Comparison of ENCODE assay signal across 15 mouse cellular contexts in the genomic region with DNA sequence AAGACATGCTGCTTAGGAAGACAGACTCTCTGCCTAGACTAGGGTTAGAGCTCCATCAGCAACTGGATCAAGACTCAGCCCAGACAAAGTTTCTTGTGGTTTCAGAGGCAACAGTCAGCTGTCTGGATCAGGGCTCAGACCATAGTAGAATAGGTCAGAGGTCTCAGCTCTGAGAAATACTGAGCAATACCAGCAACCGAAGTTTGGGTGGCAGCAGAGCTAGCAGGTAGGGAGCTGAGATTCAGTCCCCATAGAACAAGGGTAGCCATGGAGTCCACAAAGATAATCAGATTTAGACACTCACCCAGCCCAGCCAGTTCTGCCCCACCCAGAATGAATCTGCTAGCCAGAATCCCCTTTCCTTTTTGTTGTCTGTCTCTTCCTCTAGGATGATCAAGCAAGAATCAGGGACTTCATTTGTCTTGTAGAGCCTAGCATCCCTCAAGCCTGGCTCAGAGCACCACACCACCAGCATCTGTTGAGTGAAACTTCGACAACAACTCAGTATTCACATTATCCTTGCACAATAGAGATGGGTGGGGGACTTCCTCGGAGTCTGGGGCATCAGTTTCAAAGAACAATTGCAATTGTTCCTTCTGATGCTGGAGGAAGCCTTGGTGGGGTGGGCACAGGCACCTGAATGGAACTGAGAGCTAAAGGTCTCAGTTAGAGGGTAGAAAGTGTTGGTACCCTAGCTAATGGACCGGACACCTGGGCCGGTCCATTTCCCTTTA.
"Had no signal": no experiment of that assay in that cellular context is flagged by ENCODE, and none has a peak within 500 bp of the region (broad histone marks: within the 10 kb centered on the region; RNA-seq: fewer than 3 reads in every experiment).

No protein-coding gene starts in this region.

- H3K27me3 ChIP-seq: lung, embryonic 15.5 days; megakaryocyte, embryonic 14.5 days; midbrain, embryonic 13.5 days had no signal

- ATAC-seq: intestine, postnatal 0 days; midbrain, embryonic 13.5 days; midbrain, embryonic 16.5 days had no signal

- H3K4me2 ChIP-seq: liver, embryonic 11.5 days; liver, embryonic 15.5 days; lung, embryonic 15.5 days; midbrain, embryonic 13.5 days had no signal

- H3K36me3 ChIP-seq: liver, embryonic 15.5 days; lung, embryonic 15.5 days; midbrain, embryonic 13.5 days had no signal

- H3K9ac ChIP-seq: liver, embryonic 15.5 days; lung, embryonic 15.5 days; midbrain, embryonic 13.5 days had no signal

- H3K27ac ChIP-seq: kidney, postnatal 0 days; liver, embryonic 15.5 days; lung, embryonic 15.5 days; macrophage; midbrain, embryonic 13.5 days had no signal

- H3K4me3 ChIP-seq: liver, embryonic 15.5 days; lung, embryonic 15.5 days; megakaryocyte, embryonic 14.5 days; midbrain, embryonic 13.5 days had no signal

- H3K9me3 ChIP-seq: liver, embryonic 15.5 days; lung, embryonic 15.5 days; megakaryocyte, embryonic 14.5 days; midbrain, embryonic 13.5 days had no signal

- DNase-seq: kidney, adult 2 months; kidney, postnatal 25 days; lung, adult 18-20 months; lung, postnatal 14 days; thymus, adult 18-20 months; thymus, postnatal 4 days had no signal

- H3K4me1 ChIP-seq: midbrain, embryonic 13.5 days had no signal
